Comparison of ENCODE assay signal across 8 mouse cellular contexts in the genomic region with DNA sequence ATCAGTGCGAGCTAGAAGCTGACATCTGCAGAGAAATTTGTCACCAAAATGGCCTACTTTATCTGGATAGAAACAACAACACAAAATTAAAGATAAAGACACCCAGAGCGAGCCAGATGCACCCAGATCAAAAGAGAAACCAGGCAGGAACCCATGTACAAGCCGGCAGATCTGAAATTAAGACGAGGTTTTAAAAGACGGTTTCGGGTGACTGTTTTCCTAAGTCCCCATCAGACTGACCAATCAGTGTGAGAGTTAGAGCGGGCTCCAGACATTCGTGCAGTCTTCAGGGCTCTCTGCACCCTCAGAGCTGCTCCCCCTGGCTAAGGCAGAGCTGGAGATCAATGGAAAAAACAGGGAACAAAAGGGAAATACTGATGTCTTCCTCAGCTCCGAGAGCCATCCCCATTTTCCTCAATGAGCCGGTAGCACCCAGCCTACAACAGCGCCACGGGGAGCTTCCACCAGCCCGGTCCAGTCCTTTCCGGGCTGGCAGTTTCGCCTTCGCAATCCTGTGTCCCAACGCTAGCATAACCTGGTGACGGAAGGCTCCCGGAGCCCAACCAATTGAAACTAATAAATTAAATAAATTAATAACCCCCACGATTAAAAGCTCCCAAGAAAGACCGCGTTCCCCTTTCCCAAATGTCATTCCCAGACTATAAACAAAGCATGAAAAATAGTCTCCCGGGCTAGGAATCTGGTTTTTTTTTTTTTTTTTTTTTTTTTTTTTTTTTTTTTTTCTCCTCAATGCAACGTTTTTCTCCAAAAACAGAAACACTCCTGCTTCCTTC. TPM values are rescaled to one million over a fixed set of nuclear protein-coding genes. Genes with fewer than 3 reads are reported as not detected.
DNase-seq lines count a peak whose midpoint lies in the region; ATAC-seq and TF ChIP-seq lines count a peak whose summit lies in the region.

No protein-coding gene starts in this region.

- no peaks in the 10 kb centered on the region for H3K9me3 ChIP-seq in heart, embryonic 16.5 days (replicated peaks; ENCODE audit: control insufficient read depth, low read length)
- H3K9me3 ChIP-seq in liver, embryonic 14.5 days (ENCODE audit: control insufficient read depth, low read length), result no peaks in the 10 kb centered on the region
- no peaks in the 10 kb centered on the region for H3K9me3 ChIP-seq in neural tube, embryonic 12.5 days

- H3K9ac ChIP-seq in heart, embryonic 16.5 days (ENCODE audit: low read length), result peak overlapping the region; percentile 96
- peak overlapping the region; percentile 60 for H3K9ac ChIP-seq in liver, embryonic 14.5 days (replicated peaks)
- peak overlapping the region; percentile 84 for H3K9ac ChIP-seq in neural tube, embryonic 12.5 days

- WGBS in heart, embryonic 16.5 days, result under 1% methylated on average over 24 of the region's 24 CpGs
- WGBS in liver, embryonic 14.5 days (ENCODE audit: insufficient replicate concordance), result under 1% methylated on average over 24 of the region's 24 CpGs
- under 1% methylated on average over 24 of the region's 24 CpGs for WGBS in neural tube, embryonic 12.5 days

- peak; percentile 47 for DNase-seq in ES-CJ7 (ENCODE audit: low read depth, low spot score)
- peak; percentile 87 for DNase-seq in brain, embryonic 14.5 days (ENCODE audit: low read depth)
- peak; percentile 70 for DNase-seq in kidney, postnatal 14 days
- peak in 1 of 3 experiments; percentile 43 for DNase-seq in liver, embryonic 14.5 days (ENCODE audit: low read depth in 3 of 3, low spot score in 3 of 3)
- peak; percentile 60 for DNase-seq in thymus, postnatal 0 days (ENCODE audit: low spot score)

- no peaks in the 10 kb centered on the region for H3K36me3 ChIP-seq in heart, embryonic 16.5 days (ENCODE audit: control insufficient read depth, insufficient read depth)
- H3K36me3 ChIP-seq in liver, embryonic 14.5 days (replicated peaks; ENCODE audit: control insufficient read depth, insufficient read depth, low read depth), result no peaks in the 10 kb centered on the region
- H3K36me3 ChIP-seq in neural tube, embryonic 12.5 days, result no peaks in the 10 kb centered on the region

- no peaks in the 10 kb centered on the region for H3K27me3 ChIP-seq in heart, embryonic 16.5 days (ENCODE audit: control insufficient read depth, insufficient read depth, low read length)
- H3K27me3 ChIP-seq in liver, embryonic 14.5 days (ENCODE audit: control insufficient read depth, insufficient read depth, low read length), result no peaks in the 10 kb centered on the region
- no peaks in the 10 kb centered on the region for H3K27me3 ChIP-seq in neural tube, embryonic 12.5 days (replicated peaks)

- no peak for TF ChIP-seq POLR2A in brain, embryonic 14.5 days (IDR thresholded peaks at IDR 0.05; ENCODE audit: borderline replicate concordance, extremely low read depth, insufficient read depth, insufficient read length, poor library complexity, severe bottlenecking)

- ATAC-seq in erythroid progenitor cell, adult 5-6 weeks (replicated peaks; ENCODE audit: low FRiP score, poor library complexity, severe bottlenecking), result peak; percentile 73
- 0 out of 2 replicates have a peak, but pooled peaks have one; percentile 17 for ATAC-seq in heart, embryonic 16.5 days (replicated peaks; ENCODE audit: extremely low read depth, insufficient read depth, low FRiP score)
- ATAC-seq in liver, embryonic 14.5 days (ENCODE audit: insufficient read depth), result peak; percentile 58; the same call in 1 of the 2 replicates
- ATAC-seq in neural tube, embryonic 12.5 days (ENCODE audit: low FRiP score, low read depth), result peak; percentile 65

- H3K4me3 ChIP-seq in heart, embryonic 16.5 days (ENCODE audit: low read length), result peak overlapping the region; percentile 90
- H3K4me3 ChIP-seq in liver, embryonic 14.5 days (ENCODE audit: insufficient read depth in 1 of 2, low read depth in 2 of 2, low read length in 2 of 2), result peak overlapping the region; percentile 68 to 89
- peak overlapping the region; percentile 79 for H3K4me3 ChIP-seq in neural tube, embryonic 12.5 days

- peaks cover 42% of the 10 kb centered on the region for H3K4me1 ChIP-seq in heart, embryonic 16.5 days (ENCODE audit: control insufficient read depth, insufficient read depth, low read length)
- H3K4me1 ChIP-seq in liver, embryonic 14.5 days (replicated peaks; ENCODE audit: control insufficient read depth in 2 of 2, insufficient read depth in 2 of 2, low read length in 1 of 2), result peaks cover 10 to 33% of the 10 kb centered on the region in 2 experiments; a peak in 3 of 4 replicates
- H3K4me1 ChIP-seq in neural tube, embryonic 12.5 days, result peaks cover 15% of the 10 kb centered on the region

- no peak for TF ChIP-seq EP300 in liver, embryonic 14.5 days (IDR thresholded peaks at IDR 0.05; ENCODE audit: low read depth)

- no peak for TF ChIP-seq CTCF in brain, embryonic 14.5 days (IDR thresholded peaks at IDR 0.05; ENCODE audit: borderline replicate concordance, extremely low read depth, insufficient read depth, insufficient read length)
- TF ChIP-seq CTCF in liver, embryonic 14.5 days (IDR thresholded peaks at IDR 0.05; ENCODE audit: low read depth), result peak; percentile 23; the same call in 1 of the 2 replicates

- H3K4me2 ChIP-seq in heart, embryonic 16.5 days (ENCODE audit: low read depth, low read length), result peak overlapping the region; percentile 84
- peak overlapping the region; percentile 68 for H3K4me2 ChIP-seq in liver, embryonic 14.5 days (ENCODE audit: low read depth)
- H3K4me2 ChIP-seq in neural tube, embryonic 12.5 days (replicated peaks), result peak overlapping the region; percentile 73

- H3K27ac ChIP-seq in heart, embryonic 16.5 days (ENCODE audit: low read length), result peak overlapping the region; percentile 89
- H3K27ac ChIP-seq in liver, embryonic 14.5 days, result no peak overlapping the region; the same call in none of the 2 replicates
- H3K27ac ChIP-seq in neural tube, embryonic 12.5 days, result peak overlapping the region; percentile 57; the same call in 1 of the 2 replicates

RNA-seq across cellular contexts. Expression of a gene that starts 1.1 kb away (rescaled TPM):
- polyA plus RNA-seq in brain, embryonic 14.5 days (2012; rRNA removed), result 28.0 and 35.7 TPM in 2 replicates
- total RNA-seq in erythroid progenitor cell, adult 5-6 weeks (2015; ENCODE audit: low replicate concordance), result 106 and 123 TPM in 2 replicates
- total RNA-seq in erythroid progenitor cell, adult 5-6 weeks (2017; ENCODE audit: low replicate concordance), result 52.2 and 58.2 TPM in 2 replicates
- polyA plus RNA-seq in heart, embryonic 16.5 days (2015; fragmentation: Nextera tagmentation; extraction: Ambion mirVana), result 52.1 and 57.2 TPM in 2 replicates
- polyA plus RNA-seq in liver, embryonic 14.5 days (2012; rRNA removed), result 2.2 and 2.7 TPM in 2 replicates
- polyA plus RNA-seq in liver, embryonic 14.5 days (2014; fragmentation: Nextera tagmentation; extraction: Ambion mirVana), result 13.6 and 17.2 TPM in 2 replicates
- polyA plus RNA-seq in neural tube, embryonic 12.5 days (2016; fragmentation: Nextera tagmentation; extraction: Ambion mirVana), result 88.9 and 93.3 TPM in 2 replicates
- polyA plus RNA-seq in thymus, postnatal 0 days (2015; fragmentation: Nextera tagmentation; extraction: Ambion mirVana), result 85.0 and 119 TPM in 2 replicates

Comparison
In these comparisons a context has a peak if more than half of its experiments do, and no peak if none do; other contexts are left out.
1. ATAC-seq: peak in every context shown above with its lines; median percentile 73 in erythroid progenitor cell, adult 5-6 weeks; 65 in neural tube, embryonic 12.5 days; 58 in liver, embryonic 14.5 days; 17 in heart, embryonic 16.5 days.